Mouse (Mus musculus): ENCODE results near the gene Oxsr1. TPM values are rescaled to one million over a fixed set of nuclear protein-coding genes. Genes with fewer than 3 reads are reported as not detected.
"Not testable (repeated sequence)": the region's sequence is repeated elsewhere in the genome, so short reads cannot be mapped to it uniquely, and the experiment has no call there.

Oxsr1 gene
- 0.87 and 0.88 TPM in 2 replicates for polyA plus RNA-seq (2012)

GRCm38 (mm10) chr9:119322289-119323259, at the start of gene Oxsr1:
Gene Oxsr1, minus strand, starts transcription at chr9:119322427.
- no peaks in the 10 kb centered on the region for H3K27me3 ChIP-seq (ENCODE audit: control insufficient read depth)
- peak within 1 kb of the TSS; percentile 70 for H3K4me3 ChIP-seq (replicated peaks)
- no peak for TF ChIP-seq TAL1 (IDR thresholded peaks at IDR 0.05; ENCODE audit: low read length)
- TF ChIP-seq GATA1 (IDR thresholded peaks at IDR 0.05; ENCODE audit: low read length): no peak
- peaks cover 8% of the 10 kb centered on the region for H3K36me3 ChIP-seq (ENCODE audit: control insufficient read depth)
- H3K4me1 ChIP-seq (ENCODE audit: control insufficient read depth): peaks cover 44% of the 10 kb centered on the region
- no peaks in the 10 kb centered on the region for H3K9me3 ChIP-seq (ENCODE audit: control insufficient read depth, low read length)

- no peaks in the 10 kb centered on the region for H3K4me1 ChIP-seq (ENCODE audit: control insufficient read depth)
- no peak for TF ChIP-seq GATA1 (IDR thresholded peaks at IDR 0.05; ENCODE audit: low read length)
- no peak for TF ChIP-seq TAL1 (IDR thresholded peaks at IDR 0.05; ENCODE audit: low read length)
- H3K4me3 ChIP-seq (replicated peaks): no peak overlapping the region
- H3K36me3 ChIP-seq (ENCODE audit: control insufficient read depth): peaks cover 13% of the 10 kb centered on the region
- H3K27me3 ChIP-seq (ENCODE audit: control insufficient read depth): no peaks in the 10 kb centered on the region
- H3K9me3 ChIP-seq (ENCODE audit: control insufficient read depth, low read length): no peaks in the 10 kb centered on the region
These were observed 49.0 kb upstream of the Oxsr1 start for GRCm38 (mm10) chr9:119371251-119371650.

GRCm38 (mm10) chr9:119370770-119371169, 48.5 kb upstream of the Oxsr1 start:
- H3K9me3 ChIP-seq (ENCODE audit: control insufficient read depth, low read length); H3K4me3 ChIP-seq (replicated peaks); H3K27me3 ChIP-seq (ENCODE audit: control insufficient read depth); H3K4me1 ChIP-seq (ENCODE audit: control insufficient read depth): not testable (repeated sequence)
- peaks cover 13% of the 10 kb centered on the region for H3K36me3 ChIP-seq (ENCODE audit: control insufficient read depth)

- Histone ChIP-seq H3K4me1 (ENCODE audit: control insufficient read depth) (no peaks in the 10 kb centered on the region), H3K36me3 (ENCODE audit: control insufficient read depth) (peaks cover 13% of the 10 kb centered on the region), H3K4me3 (replicated peaks) (no peak overlapping the region), H3K9me3 (ENCODE audit: control insufficient read depth, low read length) (no peaks in the 10 kb centered on the region), H3K27me3 (ENCODE audit: control insufficient read depth) (no peaks in the 10 kb centered on the region)
- TF ChIP-seq GATA1 (IDR thresholded peaks at IDR 0.05; ENCODE audit: low read length): no peak
- TF ChIP-seq TAL1 (IDR thresholded peaks at IDR 0.05; ENCODE audit: low read length): no peak
These were observed 46.1 kb upstream of the Oxsr1 start for GRCm38 (mm10) chr9:119368367-119368766.

GRCm38 (mm10) chr9:119365284-119365683, 43.1 kb upstream of the Oxsr1 start, which contains the start of gene Slc22a14:
Gene Slc22a14, minus strand, starts transcription at chr9:119365553.
- no peak for TF ChIP-seq TAL1 (IDR thresholded peaks at IDR 0.05; ENCODE audit: low read length)
- TF ChIP-seq GATA1 (IDR thresholded peaks at IDR 0.05; ENCODE audit: low read length): no peak
- Histone ChIP-seq H3K9me3 (ENCODE audit: control insufficient read depth, low read length) (no peaks in the 10 kb centered on the region), H3K4me3 (replicated peaks) (no peak within 1 kb of the TSS), H3K36me3 (ENCODE audit: control insufficient read depth) (peaks cover 21% of the 10 kb centered on the region), H3K4me1 (ENCODE audit: control insufficient read depth) (no peaks in the 10 kb centered on the region), H3K27me3 (ENCODE audit: control insufficient read depth) (no peaks in the 10 kb centered on the region)

GRCm38 (mm10) chr9:119363229-119363628, 41.0 kb upstream of the Oxsr1 start:
- Histone ChIP-seq H3K4me1 (ENCODE audit: control insufficient read depth) (peaks cover 2% of the 10 kb centered on the region), H3K36me3 (ENCODE audit: control insufficient read depth) (peaks cover 19% of the 10 kb centered on the region), H3K9me3 (ENCODE audit: control insufficient read depth, low read length) (no peaks in the 10 kb centered on the region), H3K4me3 (replicated peaks) (no peak overlapping the region), H3K27me3 (ENCODE audit: control insufficient read depth) (peaks cover 2% of the 10 kb centered on the region; the same call in 1 of the 2 replicates)
- TF ChIP-seq TAL1 (IDR thresholded peaks at IDR 0.05; ENCODE audit: low read length): no peak
- no peak for TF ChIP-seq GATA1 (IDR thresholded peaks at IDR 0.05; ENCODE audit: low read length)

GRCm38 (mm10) chr9:119361416-119361815, 39.2 kb upstream of the Oxsr1 start:
- no peak for TF ChIP-seq TAL1 (IDR thresholded peaks at IDR 0.05; ENCODE audit: low read length)
- TF ChIP-seq GATA1 (IDR thresholded peaks at IDR 0.05; ENCODE audit: low read length): no peak
- Histone ChIP-seq H3K36me3 (ENCODE audit: control insufficient read depth) (peaks cover 12% of the 10 kb centered on the region), H3K27me3 (ENCODE audit: control insufficient read depth) (peaks cover 4% of the 10 kb centered on the region; the same call in 1 of the 2 replicates)

GRCm38 (mm10) chr9:119358058-119358429, 35.8 kb upstream of the Oxsr1 start:
- peaks cover 12% of the 10 kb centered on the region for H3K36me3 ChIP-seq (ENCODE audit: control insufficient read depth)
- H3K4me1 ChIP-seq (ENCODE audit: control insufficient read depth): peaks cover 14% of the 10 kb centered on the region
- peak overlapping the region; percentile 75 for H3K4me3 ChIP-seq (replicated peaks)
- peaks cover 4% of the 10 kb centered on the region; the same call in 1 of the 2 replicates for H3K27me3 ChIP-seq (ENCODE audit: control insufficient read depth)
- no peaks in the 10 kb centered on the region for H3K9me3 ChIP-seq (ENCODE audit: control insufficient read depth, low read length)
- TF ChIP-seq TAL1 (IDR thresholded peaks at IDR 0.05; ENCODE audit: low read length): no peak
- no peak for TF ChIP-seq GATA1 (IDR thresholded peaks at IDR 0.05; ENCODE audit: low read length)

More at GRCm38 (mm10) chr9:119361416-119361815, 39.2 kb upstream of the Oxsr1 start:
- Histone ChIP-seq H3K4me1 (ENCODE audit: control insufficient read depth) (peaks cover 14% of the 10 kb centered on the region), H3K9me3 (ENCODE audit: control insufficient read depth, low read length) (no peaks in the 10 kb centered on the region), H3K4me3 (replicated peaks) (no peak overlapping the region)

- Histone ChIP-seq H3K4me1 (ENCODE audit: control insufficient read depth) (peaks cover 14% of the 10 kb centered on the region), H3K4me3 (replicated peaks) (peak within 1 kb of the TSS; percentile 75), H3K27me3 (ENCODE audit: control insufficient read depth) (peaks cover 4% of the 10 kb centered on the region; the same call in 1 of the 2 replicates), H3K9me3 (ENCODE audit: control insufficient read depth, low read length) (no peaks in the 10 kb centered on the region), H3K36me3 (ENCODE audit: control insufficient read depth) (peaks cover 9% of the 10 kb centered on the region; the same call in 1 of the 2 replicates)
- TF ChIP-seq TAL1 (IDR thresholded peaks at IDR 0.05; ENCODE audit: low read length): no peak
These were observed 35.3 kb upstream of the Oxsr1 start, which contains the start of gene Xylb for GRCm38 (mm10) chr9:119357331-119358057. Gene Xylb, plus strand, starts transcription at chr9:119357381.
